Mouse (Mus musculus): ENCODE measurements around the gene Prpsap1. TPM values are rescaled to one million over a fixed set of nuclear protein-coding genes. Genes with fewer than 3 reads are reported as not detected.

Gene Prpsap1
- polyA plus RNA-seq, 1 experiment: 81.0 TPM

GRCm38 (mm10) chr11:116432127-116432526, 61.9 kb downstream of the Prpsap1 start:
- no peak overlapping the region for H3K4me3 ChIP-seq (ENCODE audit: insufficient read depth, poor library complexity, severe bottlenecking)
- peaks cover 9% of the 10 kb centered on the region for H3K36me3 ChIP-seq (ENCODE audit: control insufficient read depth, insufficient read depth)
- no peak overlapping the region for H3ac ChIP-seq (ENCODE audit: control insufficient read depth, insufficient read length, low read depth)
- H3K79me3 ChIP-seq (ENCODE audit: low read depth): peaks cover 2% of the 10 kb centered on the region
- H3K79me2 ChIP-seq (ENCODE audit: control insufficient read depth, insufficient read depth): peaks cover 24% of the 10 kb centered on the region
- TF ChIP-seq MAX (IDR thresholded peaks at IDR 0.05): no peak
- TF ChIP-seq CEBPB (IDR thresholded peaks at IDR 0.05; ENCODE audit: low read depth): no peak
- TF ChIP-seq FOSL1 (IDR thresholded peaks at IDR 0.05; ENCODE audit: insufficient read depth, low read length, poor library complexity, severe bottlenecking): no peak
- no peak for TF ChIP-seq USF1 (IDR thresholded peaks at IDR 0.05; ENCODE audit: low read depth)
- no peak for TF ChIP-seq MYOD1 (IDR thresholded peaks at IDR 0.05; ENCODE audit: control insufficient read depth, insufficient read length, low read depth)
- no peak for TF ChIP-seq MYOG (IDR thresholded peaks at IDR 0.05; ENCODE audit: control insufficient read depth, extremely low read depth, insufficient read length)
- no peak for TF ChIP-seq CTCF (IDR thresholded peaks at IDR 0.05; ENCODE audit: control insufficient read depth, insufficient read depth, insufficient read length)
- H3K27me3 ChIP-seq (ENCODE audit: control insufficient read depth, insufficient read depth, insufficient read length): no peaks in the 10 kb centered on the region

- no peaks in the 10 kb centered on the region for H3K27me3 ChIP-seq (ENCODE audit: control insufficient read depth, insufficient read depth, insufficient read length)
- TF ChIP-seq CTCF (IDR thresholded peaks at IDR 0.05; ENCODE audit: control insufficient read depth, insufficient read depth, insufficient read length) (no peak), MAX (IDR thresholded peaks at IDR 0.05) (no peak), USF1 (IDR thresholded peaks at IDR 0.05; ENCODE audit: low read depth) (no peak), MYOG (IDR thresholded peaks at IDR 0.05; ENCODE audit: control insufficient read depth, extremely low read depth, insufficient read length) (no peak), MYOD1 (IDR thresholded peaks at IDR 0.05; ENCODE audit: control insufficient read depth, insufficient read length, low read depth) (no peak), CEBPB (IDR thresholded peaks at IDR 0.05; ENCODE audit: low read depth) (no peak), FOSL1 (IDR thresholded peaks at IDR 0.05; ENCODE audit: insufficient read depth, low read length, poor library complexity, severe bottlenecking) (no peak)
- no peak overlapping the region for H3K4me3 ChIP-seq (ENCODE audit: insufficient read depth, poor library complexity, severe bottlenecking)
- peaks cover 2% of the 10 kb centered on the region for H3K79me3 ChIP-seq (ENCODE audit: low read depth)
- H3ac ChIP-seq (ENCODE audit: control insufficient read depth, insufficient read length, low read depth): no peak overlapping the region
- peaks cover 5% of the 10 kb centered on the region for H3K36me3 ChIP-seq (ENCODE audit: control insufficient read depth, insufficient read depth)
- peaks cover 18% of the 10 kb centered on the region for H3K79me2 ChIP-seq (ENCODE audit: control insufficient read depth, insufficient read depth)
Observed at GRCm38 (mm10) chr11:116431428-116432077, 62.4 kb downstream of the Prpsap1 start.

GRCm38 (mm10) chr11:116430723-116431427, 63.1 kb downstream of the Prpsap1 start:
- Histone ChIP-seq H3ac (ENCODE audit: control insufficient read depth, insufficient read length, low read depth) (peak overlapping the region; percentile 12), H3K79me2 (ENCODE audit: control insufficient read depth, insufficient read depth) (peaks cover 15% of the 10 kb centered on the region), H3K4me3 (ENCODE audit: insufficient read depth, poor library complexity, severe bottlenecking) (no peak overlapping the region), H3K27me3 (ENCODE audit: control insufficient read depth, insufficient read depth, insufficient read length) (no peaks in the 10 kb centered on the region), H3K79me3 (ENCODE audit: low read depth) (peaks cover 2% of the 10 kb centered on the region), H3K36me3 (ENCODE audit: control insufficient read depth, insufficient read depth) (peaks cover 3% of the 10 kb centered on the region)
- TF ChIP-seq MYOD1 (IDR thresholded peaks at IDR 0.05; ENCODE audit: control insufficient read depth, insufficient read length, low read depth): no peak
- no peak for TF ChIP-seq CTCF (IDR thresholded peaks at IDR 0.05; ENCODE audit: control insufficient read depth, insufficient read depth, insufficient read length)
- TF ChIP-seq FOSL1 (IDR thresholded peaks at IDR 0.05; ENCODE audit: insufficient read depth, low read length, poor library complexity, severe bottlenecking): no peak
- no peak for TF ChIP-seq MYOG (IDR thresholded peaks at IDR 0.05; ENCODE audit: control insufficient read depth, extremely low read depth, insufficient read length)
- TF ChIP-seq USF1 (IDR thresholded peaks at IDR 0.05; ENCODE audit: low read depth): no peak
- no peak for TF ChIP-seq MAX (IDR thresholded peaks at IDR 0.05)
- no peak for TF ChIP-seq CEBPB (IDR thresholded peaks at IDR 0.05; ENCODE audit: low read depth)

GRCm38 (mm10) chr11:116429862-116430613, 64.0 kb downstream of the Prpsap1 start:
- H3K4me3 ChIP-seq (ENCODE audit: insufficient read depth, poor library complexity, severe bottlenecking): no peak overlapping the region
- no peaks in the 10 kb centered on the region for H3K79me3 ChIP-seq (ENCODE audit: low read depth)
- peaks cover 7% of the 10 kb centered on the region for H3K79me2 ChIP-seq (ENCODE audit: control insufficient read depth, insufficient read depth)
- H3K27me3 ChIP-seq (ENCODE audit: control insufficient read depth, insufficient read depth, insufficient read length): no peaks in the 10 kb centered on the region
- TF ChIP-seq USF1 (IDR thresholded peaks at IDR 0.05; ENCODE audit: low read depth) (no peak), MAX (IDR thresholded peaks at IDR 0.05) (no peak), MYOG (IDR thresholded peaks at IDR 0.05; ENCODE audit: control insufficient read depth, extremely low read depth, insufficient read length) (no peak), MYOD1 (IDR thresholded peaks at IDR 0.05; ENCODE audit: control insufficient read depth, insufficient read length, low read depth) (no peak)
- no peaks in the 10 kb centered on the region for H3K36me3 ChIP-seq (ENCODE audit: control insufficient read depth, insufficient read depth)
- H3ac ChIP-seq (ENCODE audit: control insufficient read depth, insufficient read length, low read depth): no peak overlapping the region

- H3ac ChIP-seq (ENCODE audit: control insufficient read depth, insufficient read length, low read depth): no peak overlapping the region
- H3K4me3 ChIP-seq (ENCODE audit: insufficient read depth, poor library complexity, severe bottlenecking): no peak overlapping the region
- no peaks in the 10 kb centered on the region for H3K79me2 ChIP-seq (ENCODE audit: control insufficient read depth, insufficient read depth)
- no peak for TF ChIP-seq MAX (IDR thresholded peaks at IDR 0.05)
- TF ChIP-seq CTCF (IDR thresholded peaks at IDR 0.05; ENCODE audit: control insufficient read depth, insufficient read depth, insufficient read length): no peak
- no peak for TF ChIP-seq MYOG (IDR thresholded peaks at IDR 0.05; ENCODE audit: control insufficient read depth, extremely low read depth, insufficient read length)
- TF ChIP-seq USF1 (IDR thresholded peaks at IDR 0.05; ENCODE audit: low read depth): no peak
- no peak for TF ChIP-seq MYOD1 (IDR thresholded peaks at IDR 0.05; ENCODE audit: control insufficient read depth, insufficient read length, low read depth)
- no peak for TF ChIP-seq CEBPB (IDR thresholded peaks at IDR 0.05; ENCODE audit: low read depth)
- no peak for TF ChIP-seq FOSL1 (IDR thresholded peaks at IDR 0.05; ENCODE audit: insufficient read depth, low read length, poor library complexity, severe bottlenecking)
- no peaks in the 10 kb centered on the region for H3K36me3 ChIP-seq (ENCODE audit: control insufficient read depth, insufficient read depth)
- no peaks in the 10 kb centered on the region for H3K79me3 ChIP-seq (ENCODE audit: low read depth)
- no peaks in the 10 kb centered on the region for H3K27me3 ChIP-seq (ENCODE audit: control insufficient read depth, insufficient read depth, insufficient read length)
Observed at GRCm38 (mm10) chr11:116428872-116429859, 64.8 kb downstream of the Prpsap1 start.
